Mouse (Mus musculus) T-helper 17 cell (primary cell): ENCODE results near the gene Tulp2.

Source experiments
- in situ Hi-C, 2 experiments: fragments of 300-600 bp; cut with MboI, MseI; formaldehyde crosslinking; loops; 1 replicate in 1 of 2; 2 replicates in 1 of 2; pipeline ENCODE4 v1.15.1; 2025; ENCODE audit warnings: high pct_unique_total_duplicates in 2 of 2

The Tulp2 gene

DNA sequence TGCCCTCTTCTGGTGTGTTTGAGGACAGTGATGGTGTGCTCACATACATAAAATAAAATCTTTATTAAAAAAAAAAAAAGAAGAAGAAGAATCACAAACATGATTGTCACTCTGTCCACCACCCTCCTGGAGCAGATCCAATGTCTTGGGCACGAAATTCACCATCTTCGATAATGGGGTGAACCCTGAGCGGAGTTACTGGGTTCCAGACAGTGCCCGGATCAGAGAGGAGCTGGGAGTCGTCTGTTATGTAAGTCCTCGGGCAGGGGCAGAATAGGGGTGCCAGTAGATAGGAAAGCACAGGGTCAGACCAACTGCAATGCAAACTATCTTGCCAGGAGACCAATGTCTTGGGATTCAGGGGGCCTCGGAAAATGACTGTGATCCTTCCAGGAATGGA lies 38.9 kb downstream of the Tulp2 start:
- in situ Hi-C loops, result loop anchor here in 1 of 2 experiments (10.0 kb wide), 1 partner anchor 666 kb away; the partner anchor contains the start of gene Pnkp

DNA sequence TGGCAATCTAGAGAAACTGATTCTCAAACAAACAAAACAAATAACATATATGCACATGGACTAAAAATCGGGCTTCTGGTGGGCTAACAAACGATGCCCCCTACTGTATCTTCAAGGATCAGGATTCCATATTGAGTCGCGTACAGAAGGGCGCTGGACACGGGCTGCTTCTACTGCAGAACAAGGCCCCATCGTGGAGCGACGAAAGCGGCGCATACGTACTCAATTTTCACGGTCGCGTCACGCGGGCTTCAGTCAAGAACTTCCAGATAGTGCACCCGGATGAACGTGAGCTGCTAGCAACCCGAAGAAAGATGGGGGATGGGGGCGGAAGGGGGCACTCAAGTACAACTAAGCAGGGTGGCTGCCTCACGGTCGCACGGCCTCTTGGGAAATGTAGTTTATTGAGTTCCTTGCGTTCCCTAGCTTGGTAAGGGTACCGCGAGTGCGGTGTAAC lies 40.1 kb downstream of the Tulp2 start:
- in situ Hi-C loops, result loop anchor here in 1 of 2 experiments (10.0 kb wide), 1 partner anchor 667 kb away; the partner anchor contains the start of gene Pnkp

DNA sequence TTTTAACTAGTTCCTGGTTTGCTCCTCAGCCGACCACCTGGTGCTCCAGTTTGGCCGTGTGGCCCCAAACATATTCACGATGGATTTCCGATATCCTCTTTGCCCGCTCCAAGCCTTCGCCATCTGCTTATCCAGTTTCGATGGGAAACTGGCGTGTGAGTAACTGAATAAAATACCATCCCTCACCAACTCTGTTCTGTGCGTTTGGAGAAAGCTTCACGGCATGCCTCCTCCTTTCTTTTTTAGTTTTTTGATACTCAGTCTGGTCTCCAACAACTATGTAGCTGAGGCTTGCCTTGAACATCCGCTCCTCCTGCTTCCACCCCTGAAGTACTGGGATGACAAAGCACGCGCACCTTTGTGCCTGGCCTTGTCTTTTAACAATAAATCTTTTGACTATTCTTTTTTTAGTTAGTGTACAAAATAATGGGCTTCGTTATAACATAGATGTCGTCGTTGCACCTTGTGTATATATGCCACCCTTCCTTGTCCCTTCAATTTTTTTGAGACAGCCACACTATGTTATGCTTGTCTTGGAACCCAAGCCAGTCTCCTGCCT lies 40.6 kb downstream of the Tulp2 start:
- in situ Hi-C loops, result loop anchor here in 1 of 2 experiments (10.0 kb wide), 1 partner anchor 667 kb away; the partner anchor contains the start of gene Pnkp

DNA sequence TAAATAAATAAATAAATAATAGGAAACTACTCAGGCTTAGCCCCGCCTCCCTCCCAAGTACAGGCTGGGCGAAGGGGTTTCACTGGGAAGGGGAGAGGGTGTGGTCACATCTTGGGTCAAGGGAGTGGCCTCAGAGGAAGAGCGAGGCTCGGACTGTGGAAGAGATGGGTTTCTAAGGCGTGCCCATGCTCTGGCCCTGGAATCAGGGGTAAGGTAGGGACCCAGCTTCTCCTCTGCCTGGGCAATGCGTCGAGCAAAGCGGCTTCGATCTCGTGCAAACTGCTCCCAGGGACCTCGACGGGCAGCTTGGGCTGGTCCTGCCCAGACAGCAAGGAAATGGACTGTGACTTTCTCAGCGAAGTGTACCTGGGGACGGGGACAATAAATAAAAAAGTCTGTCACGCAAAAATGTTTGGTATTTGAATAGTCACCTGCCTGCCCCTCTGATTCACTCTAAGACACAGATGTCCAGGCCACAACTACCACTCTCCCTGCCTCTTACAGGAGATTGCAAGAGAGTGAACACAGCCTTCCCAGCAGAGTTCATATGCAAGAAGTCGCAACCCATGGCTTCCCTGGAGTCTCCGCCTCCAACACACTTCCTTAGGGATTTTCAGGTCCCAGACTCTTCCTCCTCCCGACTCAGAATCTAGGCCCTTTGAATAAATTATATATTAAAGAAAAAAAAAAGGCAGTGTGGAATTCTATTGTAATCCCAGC lies 41.4 kb downstream of the Tulp2 start:
- in situ Hi-C loops, result loop anchor here in 1 of 2 experiments (10.0 kb wide), 1 partner anchor 668 kb away; the partner anchor contains the start of gene Pnkp

DNA sequence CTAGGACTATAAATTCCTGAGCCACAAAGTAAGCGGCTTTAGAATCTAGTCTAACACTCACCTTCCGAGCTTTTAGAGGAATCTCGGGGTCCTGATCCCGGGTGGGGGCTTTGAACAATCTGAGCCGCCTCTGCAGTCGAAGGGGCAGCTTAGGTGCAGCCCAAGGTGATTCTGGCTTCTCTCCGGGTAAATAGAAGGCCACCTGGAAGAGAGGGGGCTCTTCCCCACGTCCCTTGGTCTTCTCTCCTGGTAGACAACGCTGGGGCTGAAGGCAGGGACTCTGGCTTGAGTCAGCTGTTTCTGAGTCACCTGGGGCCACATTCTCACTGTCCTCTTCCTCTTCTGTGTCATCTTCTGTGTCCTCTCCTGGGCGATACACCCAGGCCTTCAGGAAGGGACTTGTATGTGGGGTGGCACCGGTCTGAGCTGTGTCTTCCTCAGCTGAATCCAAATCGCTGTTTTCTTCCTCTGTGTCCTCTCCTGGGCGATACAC lies 42.0 kb downstream of the Tulp2 start:
- in situ Hi-C loops, result loop anchor here in 1 of 2 experiments (10.0 kb wide), 1 partner anchor 669 kb away; the partner anchor contains the start of gene Pnkp

DNA sequence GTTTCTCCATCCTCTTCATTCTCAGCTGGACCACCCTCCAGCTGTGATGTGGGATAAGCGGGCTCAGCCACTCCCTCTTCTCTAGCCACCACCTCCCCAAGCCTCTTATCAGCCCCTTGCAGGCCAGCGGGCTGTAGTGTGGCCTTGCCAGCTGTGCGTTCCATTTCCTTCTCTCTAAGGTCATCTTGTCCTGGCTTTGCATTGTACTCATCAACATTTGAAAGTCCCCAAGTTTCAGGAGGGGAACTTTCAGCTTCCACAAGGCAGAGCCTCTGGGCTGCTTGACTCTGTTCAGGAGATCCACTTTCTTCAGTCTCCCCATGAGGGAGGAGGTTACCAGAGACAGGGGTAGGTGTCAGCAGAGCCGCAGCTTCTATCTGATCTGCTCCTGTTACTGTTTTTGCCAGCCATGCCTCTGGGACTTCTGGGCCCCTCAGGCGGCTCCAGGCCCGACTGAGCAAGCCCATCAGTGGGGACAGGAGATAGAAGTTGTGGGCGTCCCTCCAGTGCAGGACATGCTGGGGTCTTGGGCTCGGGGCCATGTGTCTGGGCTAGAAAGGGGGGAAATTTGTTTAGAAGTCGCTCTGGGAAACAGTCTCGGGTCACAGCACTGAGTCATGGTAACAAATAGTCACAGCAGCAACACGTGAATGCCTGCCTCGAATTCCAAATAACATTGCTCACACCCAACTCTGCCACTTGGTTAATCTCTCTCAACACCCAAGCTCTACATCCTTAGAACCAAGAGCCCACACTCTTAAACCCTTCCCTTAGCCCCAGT lies 43.4 kb downstream of the Tulp2 start:
- in situ Hi-C loops, result loop anchor here in 1 of 2 experiments (10.0 kb wide), 1 partner anchor 670 kb away; the partner anchor contains the start of gene Pnkp

DNA sequence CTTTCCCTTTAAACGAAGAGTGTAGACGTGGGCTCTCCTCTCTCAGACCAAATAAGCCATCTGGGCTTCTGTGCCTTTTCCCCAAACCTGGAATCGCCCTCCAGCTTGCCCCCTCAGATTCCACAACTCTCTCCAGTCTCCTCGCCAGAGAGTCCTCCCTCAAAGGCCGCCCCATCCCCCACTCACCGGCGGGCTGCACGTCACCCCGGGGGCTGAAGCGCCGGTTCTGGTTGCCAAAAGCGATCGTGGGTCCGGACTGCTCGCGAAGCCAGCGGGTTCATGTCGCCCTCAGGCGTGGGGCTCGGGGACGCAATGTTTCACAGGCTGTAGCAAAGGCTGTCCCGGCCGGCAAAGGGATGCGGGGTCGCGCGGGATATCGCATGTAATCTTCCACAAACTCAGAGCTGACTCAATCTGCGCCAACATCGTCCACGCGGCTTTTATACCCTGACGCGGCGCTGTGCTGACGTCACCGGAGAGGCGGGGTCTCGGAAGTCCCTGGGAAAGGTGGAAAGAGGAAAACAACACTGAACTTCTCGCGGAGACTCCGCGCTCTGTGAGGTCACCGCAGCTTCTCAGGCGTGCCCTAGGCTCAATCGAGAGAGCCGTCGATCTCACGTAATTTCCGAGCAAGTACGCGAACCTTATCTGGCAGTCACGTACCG lies 44.3 kb downstream of the Tulp2 start, which contains the start of the genes Ppp1r15a and Plekha4:
Gene Ppp1r15a, minus strand, starts transcription at position 460 of the 665 bp plus-strand sequence.
Gene Plekha4, plus strand, starts transcription at position 522 of the 665 bp plus-strand sequence.
- in situ Hi-C loops, result loop anchor here in 1 of 2 experiments (10.0 kb wide), 1 partner anchor 671 kb away; the partner anchor contains the start of gene Pnkp

DNA sequence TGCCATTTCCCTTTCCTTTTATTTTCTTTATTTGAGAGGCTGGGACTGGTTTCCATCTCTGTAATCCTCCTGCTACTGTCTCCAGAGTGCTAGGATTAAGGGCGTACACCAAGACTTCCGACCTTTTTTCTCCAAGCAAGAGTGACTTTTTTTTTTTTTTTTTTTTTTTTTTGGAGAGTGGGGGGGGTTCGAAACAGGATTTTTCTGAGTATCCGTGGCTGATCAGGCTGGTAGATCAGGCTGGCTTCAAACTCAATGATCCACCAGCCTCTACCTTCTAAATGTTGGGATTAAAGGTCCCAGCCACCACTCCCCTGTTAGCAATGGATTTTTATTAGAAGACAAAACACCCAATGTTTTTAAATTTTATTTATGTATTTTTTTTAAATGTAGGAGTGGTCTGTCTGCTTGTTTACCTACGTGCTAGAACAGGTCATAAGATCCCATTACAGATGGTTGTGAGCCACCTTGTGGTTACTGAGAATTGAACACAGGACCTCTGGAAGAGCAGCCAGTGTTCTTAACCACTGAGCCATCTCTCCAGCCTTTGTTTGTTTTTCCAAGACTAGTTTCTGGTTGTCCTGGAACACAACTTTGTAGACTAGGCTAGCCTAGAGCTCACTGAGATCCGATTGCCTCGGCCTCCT lies 44.9 kb downstream of the Tulp2 start:
- in situ Hi-C loops, result loop anchor here in 1 of 2 experiments (10.0 kb wide), 1 partner anchor 672 kb away; the partner anchor contains the start of gene Pnkp

DNA sequence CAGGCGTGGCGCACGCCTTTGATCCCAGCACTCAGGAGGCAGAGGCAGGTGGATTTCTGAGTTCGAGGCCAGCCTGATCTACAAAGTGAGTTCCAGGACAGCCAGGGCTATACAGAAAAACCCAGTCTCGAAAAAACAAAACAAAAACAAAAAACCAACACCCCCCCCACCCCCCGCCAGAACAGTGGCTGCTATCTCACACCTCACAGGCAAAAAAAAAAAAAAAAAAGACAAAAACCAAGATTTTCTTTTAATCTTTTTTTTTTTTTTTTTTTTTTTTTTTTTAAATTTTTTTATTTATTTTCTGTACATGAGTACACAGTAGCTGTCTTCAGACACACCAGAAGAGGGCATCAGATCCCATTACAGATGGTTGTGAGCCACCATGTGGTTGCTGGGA lies 45.5 kb downstream of the Tulp2 start:
- in situ Hi-C loops, result loop anchor here in 1 of 2 experiments (10.0 kb wide), 1 partner anchor 672 kb away; the partner anchor contains the start of gene Pnkp

DNA sequence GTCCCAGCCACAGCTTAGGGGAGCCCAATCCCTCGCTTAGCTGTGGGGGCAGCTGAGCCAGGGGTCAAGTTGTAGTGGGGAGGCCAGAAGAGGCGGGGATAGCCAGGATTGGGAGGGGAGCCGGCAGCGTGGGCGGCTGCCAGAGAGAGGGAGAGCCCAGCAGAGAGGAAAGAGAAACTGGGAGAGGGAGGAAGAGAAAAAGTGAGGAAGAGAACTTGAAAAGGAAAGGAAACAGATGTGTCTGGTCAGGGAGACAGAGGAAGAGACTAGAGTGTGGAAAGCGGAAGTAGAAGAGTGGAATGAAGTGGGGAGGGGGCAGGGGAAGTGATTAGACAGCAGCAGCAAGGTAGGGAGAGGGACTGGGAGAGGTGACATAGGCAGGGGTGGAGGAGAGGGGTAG lies 47.8 kb downstream of the Tulp2 start:
- in situ Hi-C loops, result loop anchor here in 1 of 2 experiments (10.0 kb wide), 1 partner anchor 675 kb away; the partner anchor contains the start of gene Pnkp

DNA sequence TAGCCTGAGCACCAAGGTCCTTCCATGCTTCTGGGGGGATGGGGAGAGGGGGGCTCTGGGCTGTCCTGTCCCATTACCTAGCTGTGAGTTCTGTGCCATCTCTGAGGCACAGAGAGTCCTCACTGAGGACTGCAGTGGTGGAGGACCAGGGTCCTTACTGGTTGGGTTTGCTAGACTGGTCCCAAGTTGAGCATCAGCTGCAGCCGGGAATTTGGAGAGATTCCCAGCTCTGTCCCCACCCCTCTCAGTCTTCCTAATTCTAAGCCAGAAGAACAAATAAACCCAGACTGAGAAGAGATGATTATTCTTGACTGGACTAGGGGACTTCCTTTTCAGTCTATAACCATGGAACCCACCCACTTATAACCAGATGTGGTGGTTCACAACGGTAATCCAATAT lies 49.0 kb downstream of the Tulp2 start:
- in situ Hi-C loops, result no loop called here

DNA sequence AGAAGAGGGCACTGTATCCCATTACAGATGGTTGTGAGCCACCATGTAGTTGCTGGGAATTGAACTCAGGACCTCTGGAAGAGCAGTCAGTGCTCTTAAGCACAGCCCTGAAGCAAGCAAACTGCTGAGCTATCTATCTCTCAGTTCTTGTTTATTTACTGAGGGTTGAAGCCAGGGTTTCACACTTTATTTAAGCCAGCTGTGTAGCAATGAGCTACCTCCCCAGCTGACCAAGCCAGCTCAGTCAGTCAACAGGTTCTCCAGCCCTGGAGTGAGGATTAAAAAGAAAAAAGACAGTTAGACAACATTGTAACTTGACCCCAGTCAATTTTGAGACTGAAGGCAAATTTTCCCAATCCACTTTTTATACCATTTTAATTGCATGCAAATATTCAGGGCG lies 54.0 kb downstream of the Tulp2 start:
- in situ Hi-C loops, result no loop called here

DNA sequence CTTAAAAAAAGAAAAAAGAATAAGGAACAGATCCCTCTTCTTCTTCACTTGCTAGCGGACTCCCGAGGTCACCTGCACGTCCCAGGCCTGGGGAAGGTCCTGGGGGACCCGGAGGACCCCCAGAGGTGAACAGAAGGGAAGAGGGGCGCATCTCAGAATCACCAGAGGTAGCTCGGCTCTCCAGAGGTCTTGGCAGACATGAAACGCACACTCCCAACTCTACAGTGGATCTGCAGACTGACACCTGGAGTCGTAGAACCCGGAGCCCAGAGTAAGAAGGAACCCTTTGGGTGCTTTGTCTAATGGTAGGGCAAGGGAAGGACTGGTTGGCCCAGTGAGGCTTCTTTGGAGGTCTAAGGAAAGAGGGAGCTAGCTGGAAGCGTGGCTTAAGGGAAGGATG lies 55.9 kb downstream of the Tulp2 start:
- in situ Hi-C loops, result no loop called here

DNA sequence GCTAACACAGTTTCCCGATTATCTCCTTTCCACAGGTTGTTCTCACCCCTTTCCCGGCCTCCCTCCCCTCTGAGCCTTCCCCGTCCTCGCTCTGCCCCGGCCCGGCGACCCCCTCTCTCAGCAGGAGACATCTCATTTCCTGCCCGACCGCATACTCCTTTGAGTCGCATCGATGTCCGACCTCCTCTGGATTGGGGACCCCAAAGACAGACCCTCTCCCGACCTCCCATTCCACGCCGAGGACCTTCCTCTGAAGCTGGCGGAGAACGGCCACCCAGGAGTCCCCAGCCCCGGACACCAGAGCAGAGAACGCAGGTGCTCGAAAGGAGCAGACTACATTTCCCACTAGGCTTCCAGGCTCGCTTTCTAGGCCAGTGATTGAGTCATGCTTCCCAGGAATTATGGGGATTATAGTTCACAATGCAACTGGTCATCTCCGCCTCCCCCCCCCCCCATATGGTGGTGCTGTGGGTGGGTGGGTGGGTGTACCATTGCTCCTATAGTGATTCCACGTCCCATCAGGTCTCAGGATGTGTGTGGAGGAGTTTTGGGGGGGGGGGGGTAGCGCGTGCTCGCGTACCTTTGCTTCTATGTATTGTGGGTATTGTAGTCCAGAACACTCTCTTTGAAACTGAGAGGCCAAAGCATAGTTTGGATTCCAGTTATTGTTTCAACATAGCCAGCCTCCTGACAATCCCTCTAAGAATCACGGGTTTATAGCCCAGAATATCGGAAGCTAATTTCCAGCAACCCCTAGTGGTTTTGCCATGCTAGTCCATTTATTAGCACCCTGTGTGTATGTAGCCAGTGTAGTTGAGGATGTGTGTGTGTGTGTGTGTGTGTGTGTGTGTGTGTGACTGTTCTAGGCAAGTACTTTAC lies 56.7 kb downstream of the Tulp2 start:
- in situ Hi-C loops, result no loop called here

DNA sequence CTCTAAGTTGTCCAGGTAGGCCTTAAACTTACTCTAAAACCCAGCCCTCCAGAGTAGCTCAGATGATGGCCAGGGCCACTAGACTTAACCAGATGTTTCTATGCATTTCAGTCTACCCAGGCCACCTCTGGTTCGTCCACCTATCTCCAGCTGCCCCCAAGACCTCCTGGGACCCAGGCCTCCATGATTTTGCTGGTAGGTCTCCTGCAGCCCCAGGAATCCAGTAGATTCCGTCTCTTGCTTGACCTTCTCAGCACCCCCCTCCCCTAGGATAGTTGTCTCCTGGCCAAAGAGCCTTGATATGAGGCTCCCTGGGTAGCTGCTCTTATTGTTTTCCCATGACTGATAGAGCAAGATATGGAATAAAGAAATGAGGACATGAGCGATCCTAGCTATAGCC lies 57.4 kb downstream of the Tulp2 start:
- in situ Hi-C loops, result no loop called here

DNA sequence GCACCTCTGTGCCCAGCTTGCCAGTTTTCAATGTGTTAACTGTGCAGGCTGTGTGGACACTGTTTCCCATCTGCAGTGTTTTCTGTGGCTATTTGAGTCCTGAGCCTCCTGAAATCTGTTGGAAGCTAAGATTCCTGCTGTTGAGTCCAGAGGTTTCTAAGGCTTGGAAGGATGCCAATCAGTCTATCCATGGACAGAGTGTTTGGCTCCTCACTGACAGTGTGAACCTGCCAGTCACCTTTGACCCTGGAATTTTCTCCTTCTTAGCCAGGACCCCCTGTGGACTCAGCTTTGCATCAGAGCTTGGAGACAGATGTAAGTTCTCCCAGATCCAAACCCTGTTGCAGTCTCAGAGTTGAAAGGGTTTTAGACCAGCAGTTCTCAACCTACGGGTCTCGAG lies 58.5 kb downstream of the Tulp2 start:
- in situ Hi-C loops, result no loop called here

DNA sequence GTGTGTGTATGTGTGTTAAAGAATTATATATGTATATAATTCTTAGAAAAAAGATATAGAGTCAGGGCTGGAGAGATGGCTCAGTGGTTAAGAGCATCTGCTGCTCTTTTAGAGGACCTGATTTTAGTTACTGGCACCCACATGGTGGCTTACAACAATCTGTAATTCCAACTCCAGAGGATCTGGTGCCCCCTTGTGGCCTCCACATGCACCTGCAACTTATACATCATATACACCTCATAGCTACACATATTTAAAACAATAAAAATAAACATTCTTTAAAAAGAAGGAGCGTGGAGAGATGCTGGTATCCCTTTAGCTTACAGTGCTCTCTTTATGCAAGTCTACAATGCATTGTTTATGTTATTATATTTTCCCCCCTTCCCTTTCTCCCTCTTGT lies 62.8 kb downstream of the Tulp2 start:
- in situ Hi-C loops, result no loop called here

DNA sequence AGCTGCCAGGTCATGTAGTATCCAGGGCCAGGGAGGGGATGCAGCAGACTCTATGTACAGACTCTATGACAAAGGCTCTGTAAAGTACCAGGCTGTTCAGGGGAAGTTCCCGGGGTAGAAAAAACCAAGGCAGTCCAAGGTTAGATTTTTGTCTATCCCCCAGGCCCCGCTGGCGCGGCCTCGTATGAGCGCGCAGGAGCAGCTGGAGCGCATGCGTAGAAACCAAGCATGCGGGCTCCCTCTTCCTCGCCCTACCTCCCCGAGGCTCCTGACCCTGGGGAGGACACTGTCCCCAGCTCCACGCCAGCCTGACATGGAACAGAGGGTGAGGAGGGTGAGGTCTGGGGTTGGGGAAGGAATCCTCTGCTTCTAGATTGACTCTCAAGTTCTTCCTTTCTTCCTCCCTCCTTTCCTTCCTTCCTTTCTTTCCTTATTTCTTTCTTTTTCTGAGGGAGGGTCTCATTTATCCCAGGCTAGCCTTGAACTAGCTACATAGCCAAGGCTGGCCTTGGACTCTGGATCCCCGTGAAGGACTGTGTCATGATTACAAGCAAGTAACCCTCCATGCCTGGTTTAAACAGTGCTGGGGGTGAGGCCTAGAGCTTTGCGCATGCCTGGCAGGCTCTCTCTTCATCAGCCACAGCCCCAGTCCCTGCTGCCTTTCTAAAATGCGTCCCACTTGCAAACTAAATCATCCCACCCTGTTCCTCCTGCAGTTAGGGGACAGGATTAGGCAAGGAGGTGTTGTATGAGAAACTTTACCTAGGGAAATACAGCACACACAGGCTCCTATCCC lies 68.2 kb downstream of the Tulp2 start:
- in situ Hi-C loops, result no loop called here
